18 mouse cellular contexts compared by ENCODE assay signal in genomic region chr3:157374178-157374577, GRCm38 (mm10).
"Had no signal": no experiment of that assay in that cellular context is flagged by ENCODE, and none has a peak within 500 bp of the region (broad histone marks: within the 10 kb centered on the region; RNA-seq: fewer than 3 reads in every experiment).

No protein-coding gene starts in this region.

- H3K4me2 ChIP-seq: limb, embryonic 12.5 days; liver, embryonic 12.5 days; liver, embryonic 15.5 days; lung, embryonic 15.5 days; midbrain, embryonic 11.5 days had no signal

- H3K27ac ChIP-seq: left cerebral cortex, adult 2 months; limb, embryonic 12.5 days; liver, embryonic 12.5 days; liver, embryonic 15.5 days; lung, embryonic 15.5 days; stomach, postnatal 0 days had no signal

- H3K36me3 ChIP-seq: limb, embryonic 12.5 days; liver, embryonic 12.5 days; liver, embryonic 15.5 days; lung, embryonic 15.5 days had no signal

- H3K4me3 ChIP-seq: left cerebral cortex, adult 2 months; limb, embryonic 12.5 days; liver, embryonic 12.5 days; liver, embryonic 15.5 days; lung, embryonic 15.5 days had no signal

- DNase-seq: kidney, adult 18-20 months; kidney, adult 9 months; kidney, postnatal 36 days; layer of hippocampus, postnatal 36 days; lung, adult 18-20 months; lung, postnatal 10 days; lung, postnatal 36 days; midbrain, embryonic 14.5 days; thymus, adult 2 months; thymus, postnatal 14 days; thymus, postnatal 4 days had no signal

- H3K9me3 ChIP-seq: limb, embryonic 12.5 days; liver, embryonic 12.5 days; liver, embryonic 15.5 days; lung, embryonic 15.5 days had no signal

- ATAC-seq: liver, embryonic 12.5 days had no signal

- H3K4me1 ChIP-seq: limb, embryonic 12.5 days; liver, embryonic 12.5 days; liver, embryonic 15.5 days; lung, embryonic 15.5 days had no signal

- H3K9ac ChIP-seq: limb, embryonic 12.5 days; liver, embryonic 12.5 days; liver, embryonic 15.5 days; lung, embryonic 15.5 days had no signal

- H3K27me3 ChIP-seq: limb, embryonic 12.5 days; liver, embryonic 12.5 days; liver, embryonic 15.5 days; lung, embryonic 15.5 days had no signal
